Mouse (Mus musculus) lung, postnatal 0 days (tissue): Measurements from ENCODE around the gene Pdzk1ip1. TPM values are rescaled to one million over a fixed set of nuclear protein-coding genes. Genes with fewer than 3 reads are reported as not detected.

ENCODE experiments used
- ATAC-seq: fragments of 200-750 bp; cut with Nextera tagmentation; 2 replicates; pipeline ENCODE4 v1.8.0; 2017; ENCODE audit warnings: moderate library complexity
- DNase-seq: peaks from one replicate; pipeline ENCODE4 v3.0.0-alpha.2; 2016; ENCODE audit warnings: low spot score
- H3K27ac ChIP-seq: fragments of 300-500 bp; sonication (generic); 2 replicates; pipeline ENCODE4 v1.5.1; 2014; ENCODE audit warnings: antibody characterized with exemption, mild to moderate bottlenecking, low read length, mixed read lengths
- H3K27me3 ChIP-seq: fragments of 300-500 bp; sonication (generic); replicated peaks from 2 replicates; pipeline ENCODE4 v1.6.1; 2014; ENCODE audit warnings: low read length, mixed read lengths; ENCODE audit not compliant: insufficient read depth
- H3K36me3 ChIP-seq: fragments of 300-500 bp; sonication (generic); 2 replicates; pipeline ENCODE4 v1.6.1; 2014; ENCODE audit warnings: low read length, mixed read lengths; ENCODE audit not compliant: insufficient read depth
- H3K4me1 ChIP-seq: fragments of 300-500 bp; sonication (generic); 2 replicates; pipeline ENCODE4 v1.6.1; 2014; ENCODE audit warnings: antibody characterized with exemption, low read depth, low read length, mixed read lengths; ENCODE audit not compliant: insufficient read depth
- H3K4me2 ChIP-seq: fragments of 300-500 bp; sonication (generic); replicated peaks from 2 replicates; pipeline ENCODE4 v1.6.1; 2014; ENCODE audit warnings: low read depth, mild to moderate bottlenecking, low read length, moderate library complexity, mixed read lengths
- H3K4me3 ChIP-seq: fragments of 300-500 bp; sonication (generic); 2 replicates; pipeline ENCODE4 v1.5.1; 2014; ENCODE audit warnings: low read depth, low read length
- H3K9ac ChIP-seq: fragments of 300-500 bp; sonication (generic); replicated peaks from 2 replicates; pipeline ENCODE4 v1.6.1; 2014; ENCODE audit warnings: low read depth, mild to moderate bottlenecking
- H3K9me3 ChIP-seq: fragments of 300-500 bp; sonication (generic); 2 replicates; pipeline ENCODE4 v1.6.1; 2016; ENCODE audit warnings: low read length, mixed read lengths
- CTCF ChIP-seq: IDR thresholded peaks from 2 replicates; pipeline ENCODE4 v1.5.1; 2016; ENCODE audit warnings: antibody characterized with exemption, mild to moderate bottlenecking
- EP300 ChIP-seq: IDR thresholded peaks from 2 replicates; pipeline ENCODE4 v1.6.1; 2016; ENCODE audit warnings: antibody characterized with exemption, mild to moderate bottlenecking, control low read depth
- WGBS: fragments of 180-500 bp; shearing (Covaris S2); extraction: QIAGEN DNeasy Blood & Tissue Kit; methylation state at CpG from one replicate; pipeline ENCODE4 v1.1.7; 2014; 5-methylcytosine and 5-hydroxymethylcytosine counted together
- polyA plus RNA-seq: library from polyadenylated mRNA; unstranded; fragments of >200 nt; fragmentation: Nextera tagmentation; extraction: Ambion mirVana; gene quantifications from 2 replicates; pipeline ENCODE4 v1.2.1, GENCODE M21; 2015

The Pdzk1ip1 gene
- polyA plus RNA-seq, 1 experiment from 2014 or later = 99.9 TPM

GRCm38 (mm10) chr4:115133085-115133484 lies 44.6 kb downstream of the Pdzk1ip1 start:
- no peak for ATAC-seq
- Histone ChIP-seq H3K27me3 (no peaks in the 10 kb centered on the region), H3K27ac (no peak overlapping the region), H3K4me3 (no peak overlapping the region), H3K4me2 (no peak overlapping the region), H3K9me3 (no peaks in the 10 kb centered on the region), H3K4me1 (no peaks in the 10 kb centered on the region), H3K9ac (no peak overlapping the region), H3K36me3 (no peaks in the 10 kb centered on the region)
- DNase-seq = no peak
- TF ChIP-seq CTCF = no peak
- no peak for TF ChIP-seq EP300
- WGBS = 5% methylated on average over 5 of the region's 5 CpGs

GRCm38 (mm10) chr4:115133621-115134295 lies 45.2 kb downstream of the Pdzk1ip1 start, which contains the start of gene Cyp4x1:
Gene Cyp4x1 (minus strand): TSS chr4:115134281.
- Histone ChIP-seq H3K4me1 (no peaks in the 10 kb centered on the region), H3K27ac (no peak within 1 kb of the TSS), H3K9me3 (no peaks in the 10 kb centered on the region), H3K4me2 (no peak within 1 kb of the TSS), H3K27me3 (no peaks in the 10 kb centered on the region), H3K4me3 (no peak within 1 kb of the TSS), H3K36me3 (no peaks in the 10 kb centered on the region), H3K9ac (no peak within 1 kb of the TSS)
- WGBS = 3% methylated on average over 29 of the region's 29 CpGs
- TF ChIP-seq CTCF (no peak), EP300 (no peak)
- DNase-seq = no peak
- no peak for ATAC-seq

DNA sequence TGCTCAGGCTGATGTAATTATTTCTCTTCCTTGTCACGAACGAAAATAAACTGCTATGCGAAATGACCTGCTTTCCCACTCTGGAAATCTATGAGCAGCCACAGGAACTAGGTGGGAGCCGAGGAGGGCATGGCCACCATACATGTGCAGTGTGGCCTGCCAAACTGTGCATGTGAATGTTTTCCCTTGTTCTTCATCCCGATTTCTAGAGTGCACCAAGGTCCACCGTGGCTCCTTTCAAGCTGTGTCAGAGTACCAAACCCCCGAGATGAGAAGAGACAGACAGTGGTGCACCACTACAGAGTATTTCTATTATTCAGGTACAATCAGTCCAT lies 45.8 kb downstream of the Pdzk1ip1 start:
- DNase-seq (no peak), ATAC-seq (no peak)
- H3K36me3 ChIP-seq = no peaks in the 10 kb centered on the region
- TF ChIP-seq EP300 (no peak), CTCF (no peak)
- H3K4me1 ChIP-seq = no peaks in the 10 kb centered on the region
- H3K27ac ChIP-seq = no peak overlapping the region
- 17% methylated on average over 7 of the region's 7 CpGs for WGBS
- H3K4me3 ChIP-seq = no peak overlapping the region
- H3K4me2 ChIP-seq = no peak overlapping the region
- H3K9ac ChIP-seq = no peak overlapping the region
- no peaks in the 10 kb centered on the region for H3K27me3 ChIP-seq
- no peaks in the 10 kb centered on the region for H3K9me3 ChIP-seq

Other genes starting within 250 kb of the Pdzk1ip1 start
- gene Foxd2, start 179.8 kb upstream of the Pdzk1ip1 start, polyA plus RNA-seq = 0.10 TPM in 1 of 2 replicates, not detected in the other
- gene Foxe3, start 162.7 kb upstream of the Pdzk1ip1 start, polyA plus RNA-seq = not detected in 2 replicates
- 94.2 and 96.4 TPM in 2 replicates for gene Cmpk1, start 101.5 kb upstream of the Pdzk1ip1 start, polyA plus RNA-seq
- 0.61 and 1.0 TPM in 2 replicates for gene Stil, start 88.5 kb upstream of the Pdzk1ip1 start, polyA plus RNA-seq
- gene Tal1, start 32.3 kb upstream of the Pdzk1ip1 start, polyA plus RNA-seq = 1.9 and 2.5 TPM in 2 replicates
- 0.04 TPM in 1 of 2 replicates, not detected in the other for gene Cyp4x1, start 45.6 kb downstream of the Pdzk1ip1 start, polyA plus RNA-seq
- gene Cyp4a29, start 153.4 kb downstream of the Pdzk1ip1 start, polyA plus RNA-seq = not detected in 2 replicates
- gene Cyp4a12a, start 210.3 kb downstream of the Pdzk1ip1 start, polyA plus RNA-seq = not detected in 2 replicates